Mouse (Mus musculus) ES-Bruce4 (cell line): ENCODE measurements around the gene Smoc2.

Source experiments
- CTCF ChIP-seq: IDR thresholded peaks from one replicate; pipeline ENCODE4 v1.8.1; 2011; ENCODE audit warnings: low read depth, low read length
- EP300 ChIP-seq: IDR thresholded peaks from 2 replicates; pipeline ENCODE4 v1.6.1; 2011; ENCODE audit warnings: low read depth, low read length; ENCODE audit not compliant: insufficient read depth
- POLR2A ChIP-seq: IDR thresholded peaks from one replicate; pipeline ENCODE4 v1.8.1; 2011; ENCODE audit warnings: low read length; ENCODE audit not compliant: insufficient read depth

GRCm38 (mm10) chr17:14398650-14399424, 119.5 kb downstream of the Smoc2 start:
- TF ChIP-seq POLR2A, result no peak
- no peak for TF ChIP-seq CTCF
- no peak for TF ChIP-seq EP300
